Mouse (Mus musculus) G1E (cell line): ENCODE results near the gene Rtl5. TPM values are rescaled to one million over a fixed set of nuclear protein-coding genes. Genes with fewer than 3 reads are reported as not detected.

Source experiments
- ATAC-seq: 2 replicates; pipeline ENCODE4 v1.8.0; 2016; ENCODE audit warnings: mild to moderate bottlenecking; ENCODE audit not compliant: insufficient number of reproducible peaks, poor library complexity, low FRiP score, severe bottlenecking; ENCODE audit errors: extremely low read depth
- DNase-seq: peaks from one replicate; pipeline ENCODE4 v3.0.0; 2012; ENCODE audit warnings: low spot score
- H3K27me3 ChIP-seq: 2 replicates; pipeline ENCODE4 v1.6.1; 2012; ENCODE audit warnings: mild to moderate bottlenecking, low read length, inconsistent platforms; ENCODE audit not compliant: insufficient read depth
- H3K36me3 ChIP-seq: replicated peaks from 2 replicates; pipeline ENCODE3; 2012; ENCODE audit warnings: mild to moderate bottlenecking, inconsistent platforms
- H3K4me1 ChIP-seq: 2 replicates; pipeline ENCODE4 v1.6.1; 2012; ENCODE audit warnings: low read depth, low read length, inconsistent platforms, mixed read lengths; ENCODE audit not compliant: insufficient read depth
- H3K4me3 ChIP-seq: 2 replicates; pipeline ENCODE4 v1.5.1; 2012; ENCODE audit warnings: low read depth, mild to moderate bottlenecking, inconsistent platforms, low read length, moderate library complexity, mixed read lengths
- H3K9me3 ChIP-seq: replicated peaks from 2 replicates; pipeline ENCODE4 v1.6.1; 2012; ENCODE audit warnings: inconsistent platforms
- CTCF ChIP-seq: IDR thresholded peaks from 2 replicates; pipeline ENCODE4 v1.5.1; 2012; ENCODE audit warnings: low read depth, low read length, inconsistent platforms, mixed read lengths
- GATA1 ChIP-seq: IDR thresholded peaks from 2 replicates; pipeline ENCODE4 v1.6.1; 2012; ENCODE audit warnings: borderline replicate concordance, low read length, inconsistent platforms, mixed read lengths
- GATA2 ChIP-seq: IDR thresholded peaks from 2 replicates; pipeline ENCODE4 v1.6.1; 2012; ENCODE audit warnings: low read depth, low read length, inconsistent platforms, borderline replicate concordance
- POLR2AphosphoS5 ChIP-seq: IDR thresholded peaks from 2 replicates; pipeline ENCODE4 v1.6.1; 2012; ENCODE audit warnings: low read depth, low read length, inconsistent platforms; ENCODE audit not compliant: insufficient replicate concordance
- TAL1 ChIP-seq: conservative IDR thresholded peaks from 2 replicates; pipeline ENCODE4 v1.6.1; 2012; ENCODE audit warnings: low read depth, low read length, inconsistent platforms, mixed read lengths
- polyA plus RNA-seq: library from polyadenylated mRNA; stranded (reverse); fragments of >175 nt; gene quantifications from 2 replicates; pipeline ENCODE4 v1.2.3, GENCODE M21; 2012
- total RNA-seq, 2 experiments: library from RNA; stranded (forward) in 1 of 2; stranded (reverse) in 1 of 2; fragments of 200-1000 nt in 1 of 2; fragments of >200 nt in 1 of 2; fragmentation: Nextera tagmentation in 1 of 2; gene quantifications; 2 replicates each; pipeline ENCODE4 v1.2.3; 2014 to 2017

Gene Rtl5
- total and polyA plus RNA-seq, 3 experiments, result 0.82 TPM; not detected in 2

GRCm38 (mm10) chrX:102076886-102077765 lies 6.0 kb upstream of the Rtl5 start:
- 0 out of 2 replicates have a peak, but pooled peaks cover 6% of the 10 kb centered on the region for H3K27me3 ChIP-seq
- ATAC-seq (no peak), DNase-seq (no peak)
- no peaks in the 10 kb centered on the region for H3K36me3 ChIP-seq
- H3K4me3 ChIP-seq, result no peak overlapping the region
- H3K9me3 ChIP-seq, result no peaks in the 10 kb centered on the region
- TF ChIP-seq POLR2AphosphoS5, result no peak
- TF ChIP-seq CTCF, result no peak
- TF ChIP-seq GATA1, result no peak
- TF ChIP-seq TAL1, result no peak
- no peak for TF ChIP-seq GATA2
- H3K4me1 ChIP-seq, result no peaks in the 10 kb centered on the region

GRCm38 (mm10) chrX:102075158-102075557 lies 4.1 kb upstream of the Rtl5 start:
- Histone ChIP-seq H3K27me3 (peaks cover 13% of the 10 kb centered on the region; the same call in 1 of the 2 replicates), H3K4me1 (no peaks in the 10 kb centered on the region), H3K9me3 (no peaks in the 10 kb centered on the region), H3K36me3 (no peaks in the 10 kb centered on the region), H3K4me3 (no peak overlapping the region)
- TF ChIP-seq TAL1 (no peak), GATA2 (no peak), GATA1 (no peak), CTCF (no peak), POLR2AphosphoS5 (no peak)
- no peak for ATAC-seq
- DNase-seq, result no peak

- H3K4me1 ChIP-seq, result no peaks in the 10 kb centered on the region
- no peaks in the 10 kb centered on the region for H3K36me3 ChIP-seq
- H3K9me3 ChIP-seq, result no peaks in the 10 kb centered on the region
- H3K27me3 ChIP-seq, result peaks cover 13% of the 10 kb centered on the region; the same call in 1 of the 2 replicates
- no peak for DNase-seq
- H3K4me3 ChIP-seq, result no peak overlapping the region
- TF ChIP-seq GATA1, result no peak
- TF ChIP-seq CTCF, result no peak
- TF ChIP-seq GATA2, result no peak
- TF ChIP-seq TAL1, result no peak
- TF ChIP-seq POLR2AphosphoS5, result no peak
- no peak for ATAC-seq
Measured at GRCm38 (mm10) chrX:102074435-102074834, 3.3 kb upstream of the Rtl5 start.

GRCm38 (mm10) chrX:102073605-102074325 lies 2.7 kb upstream of the Rtl5 start:
- DNase-seq, result no peak
- TF ChIP-seq POLR2AphosphoS5 (no peak), GATA2 (no peak), CTCF (no peak), TAL1 (no peak), GATA1 (no peak)
- peaks cover 13% of the 10 kb centered on the region; the same call in 1 of the 2 replicates for H3K27me3 ChIP-seq

GRCm38 (mm10) chrX:102071517-102071916 lies 413 bp upstream of the Rtl5 start:
- H3K36me3 ChIP-seq, result no peaks in the 10 kb centered on the region
- TF ChIP-seq POLR2AphosphoS5 (no peak), GATA2 (no peak), CTCF (no peak), GATA1 (no peak), TAL1 (no peak)
- no peaks in the 10 kb centered on the region for H3K9me3 ChIP-seq
- ATAC-seq, result no peak
- H3K4me1 ChIP-seq, result no peaks in the 10 kb centered on the region
- H3K27me3 ChIP-seq, result peaks cover 13% of the 10 kb centered on the region; the same call in 1 of the 2 replicates
- H3K4me3 ChIP-seq, result no peak overlapping the region
- DNase-seq, result no peak

More at GRCm38 (mm10) chrX:102073605-102074325, 2.7 kb upstream of the Rtl5 start:
- Histone ChIP-seq H3K36me3 (no peaks in the 10 kb centered on the region), H3K4me1 (no peaks in the 10 kb centered on the region), H3K9me3 (no peaks in the 10 kb centered on the region), H3K4me3 (no peak overlapping the region)
- no peak for ATAC-seq
